Mouse (Mus musculus) mature B cell (primary cell): ENCODE results near the gene Lce3d.

Experiments
- in situ Hi-C: fragments of 300-500 bp; cut with MboI; formaldehyde crosslinking; loops from 2 replicates; pipeline ENCODE4 v1.14.3; 2019

Gene Lce3d

GRCm38 (mm10) chr3:92957090-92957489, at the start of gene Lce3d:
Gene Lce3d, plus strand, starts transcription at chr3:92957390.
- in situ Hi-C loops: no loop called here

- in situ Hi-C loops: no loop called here
These were observed 49.6 kb upstream of the Lce3d start for GRCm38 (mm10) chr3:92907571-92907970.

- in situ Hi-C loops: no loop called here
These were observed 36.8 kb upstream of the Lce3d start for GRCm38 (mm10) chr3:92920364-92920763.

GRCm38 (mm10) chr3:92926130-92926529, 31.1 kb upstream of the Lce3d start, which contains the start of gene Lce3a:
Gene Lce3a, minus strand, starts transcription at chr3:92926230.
- in situ Hi-C loops: no loop called here

- in situ Hi-C loops: no loop called here
These were observed 24.5 kb upstream of the Lce3d start, which contains the start of gene Lce3b for GRCm38 (mm10) chr3:92932679-92933078. Gene Lce3b, plus strand, starts transcription at chr3:92932979.

- in situ Hi-C loops: no loop called here
These were observed 13.0 kb upstream of the Lce3d start, which contains the start of gene Lce3c for GRCm38 (mm10) chr3:92944186-92944585. Gene Lce3c, plus strand, starts transcription at chr3:92944486.

DNA sequence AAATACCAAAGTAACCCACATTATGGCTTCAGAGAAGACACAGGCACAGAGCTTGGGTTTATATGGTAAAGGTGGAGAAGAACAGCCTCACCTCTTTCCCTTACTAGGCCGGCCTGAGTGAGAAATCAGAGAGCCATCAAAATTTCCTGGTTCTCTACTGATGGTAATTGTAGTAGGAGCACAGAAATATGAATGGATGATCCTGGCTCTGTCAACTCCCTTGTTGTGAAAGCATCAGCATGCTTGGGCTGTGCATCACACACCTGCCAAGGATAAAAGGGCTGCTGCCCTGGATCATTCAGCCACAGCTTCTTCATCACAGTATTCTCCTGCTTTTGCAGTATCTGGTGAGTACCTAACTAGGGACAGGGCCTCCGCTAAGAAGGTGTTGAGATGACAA, 9.6 kb downstream of the Lce3d start, which contains the start of gene Lce3e:
Gene Lce3e (plus strand): TSS at position 301 of the 400 bp plus-strand sequence.
- in situ Hi-C loops: no loop called here

GRCm38 (mm10) chr3:92978484-92978883, 21.3 kb downstream of the Lce3d start:
- in situ Hi-C loops: no loop called here

- in situ Hi-C loops: no loop called here
These were observed 34.7 kb downstream of the Lce3d start, which contains the start of gene Lce3f for GRCm38 (mm10) chr3:92991926-92992325. Gene Lce3f, plus strand, starts transcription at chr3:92992226.

- in situ Hi-C loops: no loop called here
These were observed 41.5 kb downstream of the Lce3d start for GRCm38 (mm10) chr3:92998691-92999090.

DNA sequence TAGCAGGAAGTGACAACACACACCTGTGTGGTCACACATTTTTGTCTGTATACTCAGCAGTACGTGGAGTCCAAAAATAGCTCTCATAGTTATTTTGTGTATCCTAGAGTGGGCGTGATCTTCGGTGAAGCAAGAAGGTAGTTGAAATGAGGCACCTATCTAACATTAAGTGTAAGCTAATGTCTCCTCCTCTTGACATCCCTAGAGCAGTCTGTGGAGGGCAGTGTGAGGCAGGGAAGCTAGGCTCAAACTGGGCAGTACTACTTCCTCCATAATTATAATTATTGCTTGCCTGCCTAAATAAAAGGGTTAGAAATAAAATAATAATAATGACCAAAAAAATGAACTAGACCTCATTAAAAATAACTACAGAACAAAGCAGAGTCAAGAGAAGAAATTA, 43.4 kb downstream of the Lce3d start:
- in situ Hi-C loops: no loop called here

DNA sequence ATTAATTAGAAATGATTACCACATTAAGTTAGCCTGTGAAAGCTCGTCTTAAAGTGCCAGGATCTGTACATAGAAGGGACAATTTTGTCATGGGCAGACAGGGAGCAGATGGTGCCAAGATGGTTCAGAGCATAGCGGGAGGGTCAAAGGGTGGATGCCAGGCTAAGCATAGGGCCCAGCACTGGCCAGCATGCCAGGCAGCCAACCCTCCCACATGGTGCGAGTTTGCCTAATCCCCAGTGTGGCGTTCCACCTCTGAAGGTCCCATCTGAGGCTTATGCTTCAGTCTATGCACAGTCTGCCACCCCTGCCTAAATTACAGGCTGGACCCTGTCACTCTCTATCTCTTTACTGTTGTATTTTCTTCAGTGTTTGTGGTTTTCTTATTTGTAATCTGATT, 45.7 kb downstream of the Lce3d start:
- in situ Hi-C loops: no loop called here
